ENCODE assay signal across 11 mouse cellular contexts in genomic region chr5:115165351-115165750, GRCm38 (mm10). TPM values are rescaled to one million over a fixed set of nuclear protein-coding genes. Genes with fewer than 3 reads are reported as not detected.
DNase-seq lines count a peak whose midpoint lies in the region; ATAC-seq and TF ChIP-seq lines count a peak whose summit lies in the region.
"Had no signal": no experiment of that assay in that cellular context is flagged by ENCODE, and none has a peak within 500 bp of the region (broad histone marks: within the 10 kb centered on the region; RNA-seq: fewer than 3 reads in every experiment).

No protein-coding gene starts in this region.

- no peak overlapping the region for H3K9ac ChIP-seq in kidney, embryonic 14.5 days (ENCODE audit: low read depth, low read length)
- H3K9ac ChIP-seq: heart, embryonic 15.5 days; neural tube, embryonic 12.5 days had no signal

- H3K27ac ChIP-seq in kidney, adult 2 months (ENCODE audit: insufficient read depth, low read depth, low read length): no peak overlapping the region
- H3K27ac ChIP-seq in kidney, embryonic 14.5 days (ENCODE audit: low read depth, low read length): no peak overlapping the region
- H3K27ac ChIP-seq: neural tube, embryonic 12.5 days had no signal

- WGBS in kidney, adult 2 months: 72% methylated on average over 9 of the region's 9 CpGs
- WGBS in kidney, embryonic 14.5 days: 66% methylated on average over 9 of the region's 9 CpGs

- no peak overlapping the region for H3K4me3 ChIP-seq in kidney, adult 2 months (ENCODE audit: insufficient read depth, low read depth, low read length)
- no peak overlapping the region for H3K4me3 ChIP-seq in kidney, embryonic 14.5 days (ENCODE audit: low read length)
- H3K4me3 ChIP-seq: heart, embryonic 15.5 days; neural tube, embryonic 12.5 days had no signal

- peak; percentile 43 for DNase-seq in adrenal gland, postnatal 14 days
- DNase-seq in adrenal gland, adult (ENCODE audit: inconsistent age in 2 of 2, low spot score in 1 of 2): no peak
- DNase-seq in kidney, adult 2 months: no peak
- DNase-seq in right cerebral cortex, postnatal 4 days: peak; percentile 55
- DNase-seq in right cerebral cortex, postnatal 36 days (ENCODE audit: low spot score in 2 of 2): no peak
- peak; percentile 39 for DNase-seq in naive thymus-derived CD4-positive, alpha-beta T cell, adult 2 months (ENCODE audit: low read depth)
- DNase-seq: lung, postnatal 36 days had no signal

- peaks cover 7% of the 10 kb centered on the region for H3K4me1 ChIP-seq in kidney, adult 2 months (ENCODE audit: control insufficient read depth, insufficient read depth, low read length)
- peaks cover 38% of the 10 kb centered on the region for H3K4me1 ChIP-seq in kidney, embryonic 14.5 days (ENCODE audit: control insufficient read depth, insufficient read depth, low read length)

- ATAC-seq in kidney, embryonic 14.5 days (ENCODE audit: low FRiP score, low TSS enrichment): no peak
- ATAC-seq in erythroid progenitor cell, adult 5-6 weeks (replicated peaks; ENCODE audit: low FRiP score, poor library complexity, severe bottlenecking): no peak

- H3K27me3 ChIP-seq in kidney, adult 2 months (replicated peaks; ENCODE audit: control insufficient read depth, insufficient read depth, low read length): no peaks in the 10 kb centered on the region
- no peaks in the 10 kb centered on the region for H3K27me3 ChIP-seq in kidney, embryonic 14.5 days (ENCODE audit: control insufficient read depth, insufficient read depth, low read length)
- H3K27me3 ChIP-seq: heart, embryonic 15.5 days; neural tube, embryonic 12.5 days had no signal

- TF ChIP-seq CTCF in kidney, adult 2 months (conservative IDR thresholded peaks at IDR 0.05; ENCODE audit: insufficient read depth, insufficient read length, low read depth, low read length): peak; percentile 54

- H3K4me2 ChIP-seq in kidney, embryonic 14.5 days (replicated peaks; ENCODE audit: low read depth, low read length): no peak overlapping the region
- H3K4me2 ChIP-seq: heart, embryonic 15.5 days; neural tube, embryonic 12.5 days had no signal

- TF ChIP-seq POLR2A in kidney, adult 2 months (IDR thresholded peaks at IDR 0.05; ENCODE audit: low read depth, low read length): no peak

- H3K36me3 ChIP-seq in kidney, adult 2 months (ENCODE audit: control insufficient read depth, insufficient read depth, low read length): no peaks in the 10 kb centered on the region
- H3K36me3 ChIP-seq in kidney, embryonic 14.5 days (ENCODE audit: control insufficient read depth, insufficient read depth, low read length): no peaks in the 10 kb centered on the region
- H3K36me3 ChIP-seq: heart, embryonic 15.5 days had no signal

- H3K9me3 ChIP-seq in kidney, embryonic 14.5 days (ENCODE audit: control insufficient read depth, low read length): no peaks in the 10 kb centered on the region
- H3K9me3 ChIP-seq: heart, embryonic 15.5 days; neural tube, embryonic 12.5 days had no signal

RNA-seq across cellular contexts. Expression of gene Mlec, which starts 7.4 kb away (rescaled TPM):
- total RNA-seq in adrenal gland, postnatal 14 days (2021): 140 and 144 TPM in 2 replicates
- 202 and 209 TPM in 2 replicates for polyA plus RNA-seq in kidney, adult 2 months (2012; rRNA removed)
- polyA plus RNA-seq in kidney, embryonic 14.5 days (2014; fragmentation: Nextera tagmentation; extraction: Ambion mirVana): 57.8 and 75.5 TPM in 2 replicates
- total RNA-seq in erythroid progenitor cell, adult 5-6 weeks (2015; ENCODE audit: low replicate concordance): 32.3 and 36.8 TPM in 2 replicates
- 23.2 and 25.9 TPM in 2 replicates for total RNA-seq in erythroid progenitor cell, adult 5-6 weeks (2017; ENCODE audit: low replicate concordance)

RNA-seq across cellular contexts. Expression of gene Cabp1, which starts 28.8 kb away (rescaled TPM):
- total RNA-seq in adrenal gland, postnatal 14 days (2021): 9.9 and 11.1 TPM in 2 replicates
- 1.7 and 2.6 TPM in 2 replicates for polyA plus RNA-seq in kidney, adult 2 months (2012; rRNA removed)
- 2.0 and 2.4 TPM in 2 replicates for polyA plus RNA-seq in kidney, embryonic 14.5 days (2014; fragmentation: Nextera tagmentation; extraction: Ambion mirVana)
- not detected in 2 replicates for total RNA-seq in erythroid progenitor cell, adult 5-6 weeks (2015; ENCODE audit: low replicate concordance)
- not detected in 2 replicates for total RNA-seq in erythroid progenitor cell, adult 5-6 weeks (2017; ENCODE audit: low replicate concordance)

RNA-seq across cellular contexts. Expression of gene Unc119b, which starts 30.6 kb away (rescaled TPM):
- 36.9 and 42.8 TPM in 2 replicates for total RNA-seq in adrenal gland, postnatal 14 days (2021)
- polyA plus RNA-seq in kidney, adult 2 months (2012; rRNA removed): 138 and 141 TPM in 2 replicates
- 26.3 and 50.3 TPM in 2 replicates for polyA plus RNA-seq in kidney, embryonic 14.5 days (2014; fragmentation: Nextera tagmentation; extraction: Ambion mirVana)
- total RNA-seq in erythroid progenitor cell, adult 5-6 weeks (2015; ENCODE audit: low replicate concordance): 5.4 and 5.9 TPM in 2 replicates
- total RNA-seq in erythroid progenitor cell, adult 5-6 weeks (2017; ENCODE audit: low replicate concordance): 5.4 and 6.8 TPM in 2 replicates

RNA-seq across cellular contexts. Expression of gene Acads, which starts 46.2 kb away (rescaled TPM):
- total RNA-seq in adrenal gland, postnatal 14 days (2021): 308 and 317 TPM in 2 replicates
- 220 and 241 TPM in 2 replicates for polyA plus RNA-seq in kidney, adult 2 months (2012; rRNA removed)
- polyA plus RNA-seq in kidney, embryonic 14.5 days (2014; fragmentation: Nextera tagmentation; extraction: Ambion mirVana): 54.2 and 68.5 TPM in 2 replicates
- total RNA-seq in erythroid progenitor cell, adult 5-6 weeks (2015; ENCODE audit: low replicate concordance): 4.2 and 20.2 TPM in 2 replicates
- total RNA-seq in erythroid progenitor cell, adult 5-6 weeks (2017; ENCODE audit: low replicate concordance): 2.4 and 8.0 TPM in 2 replicates

Comparison
In these comparisons a context has a peak if more than half of its experiments do, and no peak if none do; other contexts are left out.
1. DNase-seq: peak in adrenal gland, postnatal 14 days (single experiment), right cerebral cortex, postnatal 4 days (single experiment) and naive thymus-derived CD4-positive, alpha-beta T cell, adult 2 months (single experiment); none in adrenal gland, adult (0 of 2), kidney, adult 2 months (single experiment) and right cerebral cortex, postnatal 36 days (0 of 2).
2. RNA of gene Cabp1, which starts 28.8 kb away (total RNA-seq): 9.9 to 11.1 TPM in adrenal gland, postnatal 14 days; not detected in erythroid progenitor cell, adult 5-6 weeks; every median in the first group is over 10 times any median in the second.